Mouse (Mus musculus): ENCODE measurements around the gene Vmn2r79.
"Not testable (repeated sequence)": the region's sequence is repeated elsewhere in the genome, so short reads cannot be mapped to it uniquely, and the experiment has no call there.

The Vmn2r79 gene
- long read RNA-seq, experiment 1: 0 reads
- long read RNA-seq, experiment 2: 0 reads

DNA sequence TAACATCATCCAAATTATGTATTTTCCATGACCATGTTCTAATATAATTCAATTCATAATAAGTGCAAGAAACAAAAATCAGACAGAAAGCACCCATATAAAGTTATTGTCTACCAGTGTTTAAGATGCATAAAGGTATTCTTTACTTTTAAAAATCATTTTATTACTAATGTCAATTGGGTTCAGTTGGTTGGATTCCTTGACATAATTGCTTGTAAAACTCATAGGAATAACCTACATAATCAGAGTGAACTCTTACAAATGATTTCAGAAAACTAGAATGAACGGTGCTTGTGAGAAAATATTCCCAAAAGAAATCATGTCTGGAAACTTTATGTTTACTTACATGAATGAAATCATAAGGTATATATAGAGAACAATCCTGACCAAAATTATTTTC lies at the start of gene Vmn2r79:
Vmn2r79 (plus strand) TSS at position 301 of the 400 bp plus-strand sequence.
- intact Hi-C loops (cut with DNase I): not testable (repeated sequence)

GRCm38 (mm10) chr7:86994700-86995099 lies 1.2 kb upstream of the Vmn2r79 start:
- intact Hi-C loops (cut with DNase I): no loop called here

DNA sequence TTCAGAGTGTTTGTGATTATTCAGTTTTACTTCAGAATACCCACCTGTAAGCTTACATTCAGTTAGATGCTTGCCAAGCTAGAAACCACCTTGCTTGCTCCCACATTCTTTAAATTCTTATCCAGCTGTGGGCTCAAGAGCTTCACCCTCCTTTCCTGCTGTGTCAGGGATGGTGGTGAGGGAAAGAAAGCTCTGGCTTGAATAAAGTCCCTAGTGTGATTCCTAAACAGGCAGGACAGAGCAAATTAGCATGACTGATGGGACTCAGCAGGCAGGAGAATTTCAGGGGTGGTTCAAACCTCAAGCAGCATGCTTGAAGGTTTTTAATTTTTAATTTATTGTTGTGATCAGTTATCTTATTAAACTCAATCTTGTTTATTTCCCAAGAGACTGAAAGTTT lies 30.6 kb downstream of the Vmn2r79 start:
- intact Hi-C loops (cut with DNase I): not testable (repeated sequence)

DNA sequence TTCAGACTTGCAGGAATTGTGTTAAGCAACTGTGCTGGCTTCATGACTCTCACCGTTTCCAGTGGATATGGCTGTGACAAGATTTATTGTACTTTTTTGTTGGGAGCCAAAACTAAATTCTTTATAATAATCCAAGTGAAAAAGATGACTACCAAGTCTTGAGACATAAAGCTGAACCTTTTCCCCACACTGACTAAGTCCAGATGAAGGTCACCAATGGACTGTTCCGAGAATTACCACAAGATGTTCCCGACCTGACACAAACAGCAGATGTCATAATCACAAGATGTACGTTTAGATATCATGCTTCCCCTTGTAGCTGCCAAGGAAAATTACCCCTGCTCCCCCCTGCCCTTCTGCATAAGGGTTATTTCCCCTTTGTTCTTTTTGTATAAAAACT lies 67.7 kb downstream of the Vmn2r79 start:
- intact Hi-C loops (cut with DNase I): no loop called here
